In genomic region chr5:73551836-73552235, GRCm38 (mm10) we compare ENCODE assay signal across 20 mouse cellular contexts.
A peak's percentile ranks its signal among the peaks of the same experiment; 100 is the strongest.
DNase-seq lines count a peak whose midpoint lies in the region; ATAC-seq and TF ChIP-seq lines count a peak whose summit lies in the region.
"Had no signal": no experiment of that assay in that cellular context is flagged by ENCODE, and none has a peak within 500 bp of the region (broad histone marks: within the 10 kb centered on the region; RNA-seq: fewer than 3 reads in every experiment).

No protein-coding gene starts in this region.

- no peaks in the 10 kb centered on the region for H3K4me1 ChIP-seq in midbrain, embryonic 11.5 days (ENCODE audit: control insufficient read depth, insufficient read depth, low read length)
- no peaks in the 10 kb centered on the region for H3K4me1 ChIP-seq in midbrain, embryonic 10.5 days

- 0 out of 2 replicates have a peak overlapping the region, but pooled peaks have one; percentile 17 for H3K27ac ChIP-seq in gastrocnemius, adult 2 months
- no peak overlapping the region for H3K27ac ChIP-seq in midbrain, embryonic 11.5 days (ENCODE audit: low read depth, low read length)
- H3K27ac ChIP-seq in midbrain, embryonic 10.5 days (replicated peaks): no peak overlapping the region

- H3K9me3 ChIP-seq in midbrain, embryonic 11.5 days (ENCODE audit: control insufficient read depth, low read length): no peaks in the 10 kb centered on the region
- H3K9me3 ChIP-seq in midbrain, embryonic 10.5 days (replicated peaks): no peaks in the 10 kb centered on the region

- H3K4me3 ChIP-seq in gastrocnemius, adult 2 months: no peak overlapping the region
- no peak overlapping the region for H3K4me3 ChIP-seq in midbrain, embryonic 11.5 days (ENCODE audit: low read depth, low read length)
- no peak overlapping the region for H3K4me3 ChIP-seq in midbrain, embryonic 10.5 days

- H3K27me3 ChIP-seq in midbrain, embryonic 11.5 days (ENCODE audit: control insufficient read depth, insufficient read depth, low read length): no peaks in the 10 kb centered on the region
- H3K27me3 ChIP-seq in midbrain, embryonic 10.5 days (ENCODE audit: low read depth, poor library complexity, severe bottlenecking): no peaks in the 10 kb centered on the region
- H3K27me3 ChIP-seq: CH12.LX, Patski had no signal

- peak; percentile 58 for DNase-seq in gastrocnemius, adult 2 months
- DNase-seq in gastrocnemius, postnatal 4 days (ENCODE audit: low spot score in 2 of 2): no peak
- peak; percentile 27 for DNase-seq in gastrocnemius, postnatal 25 days
- no peak for DNase-seq in gastrocnemius, adult 18-20 months (ENCODE audit: low spot score)
- peak; percentile 76 for DNase-seq in midbrain, embryonic 11.5 days (ENCODE audit: low spot score, missing footprints)
- no peak for DNase-seq in midbrain, embryonic 10.5 days (ENCODE audit: low spot score)
- DNase-seq: adrenal gland, adult 2 months; adrenal gland, adult 8-10 months; adrenal gland, postnatal 10 days; adrenal gland, postnatal 14 days; adrenal gland, postnatal 25 days; adrenal gland, postnatal 36 days; B cell, adult 2 months; cerebellum, adult 11 months; cerebellum, adult 11-12 months; cerebellum, adult 18-20 months had no signal

- ATAC-seq in midbrain, embryonic 11.5 days (ENCODE audit: low FRiP score): no peak
- ATAC-seq: activated CD4-positive, CD25-positive, alpha-beta regulatory T cell, adult 4 months; CD4-positive, CD25-positive, alpha-beta regulatory T cell, adult 4 months; Patski had no signal

- H3K4me2 ChIP-seq in midbrain, embryonic 11.5 days: no peak overlapping the region

- H3K9ac ChIP-seq in midbrain, embryonic 11.5 days (ENCODE audit: low read length): no peak overlapping the region

- H3K36me3 ChIP-seq in midbrain, embryonic 11.5 days (ENCODE audit: control insufficient read depth, insufficient read depth, low read length): no peaks in the 10 kb centered on the region; the same call in 1 of the 2 replicates
- peaks cover 67% of the 10 kb centered on the region for H3K36me3 ChIP-seq in midbrain, embryonic 10.5 days

- no peak for TF ChIP-seq CTCF in gastrocnemius, adult 2 months (IDR thresholded peaks at IDR 0.05)

- intact Hi-C loops in gastrocnemius, adult 2 months (cut with DNase I): no loop called here

- 83% methylated on average over 5 of the region's 5 CpGs for WGBS in midbrain, embryonic 11.5 days
- 85% methylated on average over 5 of the region's 5 CpGs for WGBS in midbrain, embryonic 10.5 days

Comparison
In these comparisons a context has a peak if more than half of its experiments do, and no peak if none do; other contexts are left out.
1. DNase-seq: peak in gastrocnemius, adult 2 months (single experiment), gastrocnemius, postnatal 25 days (single experiment) and midbrain, embryonic 11.5 days (single experiment); none in gastrocnemius, postnatal 4 days (0 of 2), gastrocnemius, adult 18-20 months (single experiment) and midbrain, embryonic 10.5 days (single experiment).